Mouse (Mus musculus) lung, embryonic 15.5 days (tissue): ENCODE results near the gene Wdhd1. TPM values are rescaled to one million over a fixed set of nuclear protein-coding genes. Genes with fewer than 3 reads are reported as not detected.

ENCODE experiments used
- ATAC-seq: fragments of 200-750 bp; cut with Nextera tagmentation; 2 replicates; pipeline ENCODE4 v1.8.0; 2017; ENCODE audit warnings: moderate number of reproducible peaks, borderline replicate concordance; ENCODE audit not compliant: low FRiP score, low TSS enrichment; ENCODE audit errors: extremely low read depth
- H3K27ac ChIP-seq: fragments of 300-500 bp; sonication (generic); 2 replicates; pipeline ENCODE4 v1.5.1; 2015; ENCODE audit warnings: moderate library complexity, mild to moderate bottlenecking, inconsistent platforms
- H3K27me3 ChIP-seq: fragments of 300-500 bp; sonication (generic); 2 replicates; pipeline ENCODE4 v1.6.1; 2015; ENCODE audit warnings: inconsistent platforms
- H3K36me3 ChIP-seq: fragments of 300-500 bp; sonication (generic); 2 replicates; pipeline ENCODE4 v1.6.1; 2015; ENCODE audit warnings: inconsistent platforms
- H3K4me1 ChIP-seq: fragments of 300-500 bp; sonication (generic); 2 replicates; pipeline ENCODE4 v1.6.1; 2015; ENCODE audit warnings: inconsistent platforms
- H3K4me2 ChIP-seq: fragments of 300-500 bp; sonication (generic); 2 replicates; pipeline ENCODE4 v1.6.1; 2015; ENCODE audit warnings: inconsistent platforms, mild to moderate bottlenecking, moderate library complexity
- H3K4me3 ChIP-seq: fragments of 300-500 bp; sonication (generic); 2 replicates; pipeline ENCODE4 v1.5.1; 2015; ENCODE audit warnings: mild to moderate bottlenecking, inconsistent platforms
- H3K9ac ChIP-seq: fragments of 300-500 bp; sonication (generic); 2 replicates; pipeline ENCODE4 v1.6.1; 2015; ENCODE audit warnings: inconsistent platforms
- H3K9me3 ChIP-seq: fragments of 300-500 bp; sonication (generic); 2 replicates; pipeline ENCODE4 v1.6.1; 2016; ENCODE audit warnings: inconsistent platforms
- WGBS: fragments of 180-500 bp; shearing (Covaris S2); methylation state at CpG from one replicate; pipeline ENCODE4 v1.1.7; 2015; 5-methylcytosine and 5-hydroxymethylcytosine counted together
- polyA plus RNA-seq: library from polyadenylated mRNA; unstranded; fragments of >200 nt; fragmentation: Nextera tagmentation; extraction: Ambion mirVana; gene quantifications from 2 replicates; pipeline ENCODE4 v1.2.1, GENCODE M21; 2015

Wdhd1 gene
- polyA plus RNA-seq, 1 experiment from 2014 or later = 38.3 TPM

DNA sequence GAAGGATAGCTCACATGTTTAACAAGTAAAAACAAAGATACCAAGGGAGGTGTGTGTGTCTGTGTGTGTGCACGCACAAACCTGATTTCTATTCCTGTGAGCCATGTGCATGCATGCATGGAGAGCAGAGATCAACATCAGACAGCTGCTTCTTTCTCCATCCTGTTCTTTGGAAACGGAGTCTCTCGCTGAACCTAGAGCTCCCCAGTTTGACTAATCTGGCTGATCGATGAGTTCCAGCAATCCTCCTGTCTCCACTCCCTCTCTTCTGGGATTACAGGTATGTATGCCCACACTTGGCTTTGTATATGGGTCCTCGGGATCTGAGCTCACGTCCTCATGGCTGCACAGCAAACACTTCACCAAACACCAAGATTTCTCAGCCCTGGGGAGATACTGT is 83.2 kb downstream of the Wdhd1 start:
- Histone ChIP-seq H3K27ac (no peak overlapping the region), H3K9me3 (no peaks in the 10 kb centered on the region), H3K27me3 (peaks cover 4% of the 10 kb centered on the region; the same call in 1 of the 2 replicates), H3K4me2 (no peak overlapping the region), H3K36me3 (no peaks in the 10 kb centered on the region), H3K4me1 (peaks cover 6% of the 10 kb centered on the region), H3K4me3 (no peak overlapping the region), H3K9ac (no peak overlapping the region)
- WGBS = 61% methylated on average over 6 of the region's 6 CpGs
- ATAC-seq = no peak

DNA sequence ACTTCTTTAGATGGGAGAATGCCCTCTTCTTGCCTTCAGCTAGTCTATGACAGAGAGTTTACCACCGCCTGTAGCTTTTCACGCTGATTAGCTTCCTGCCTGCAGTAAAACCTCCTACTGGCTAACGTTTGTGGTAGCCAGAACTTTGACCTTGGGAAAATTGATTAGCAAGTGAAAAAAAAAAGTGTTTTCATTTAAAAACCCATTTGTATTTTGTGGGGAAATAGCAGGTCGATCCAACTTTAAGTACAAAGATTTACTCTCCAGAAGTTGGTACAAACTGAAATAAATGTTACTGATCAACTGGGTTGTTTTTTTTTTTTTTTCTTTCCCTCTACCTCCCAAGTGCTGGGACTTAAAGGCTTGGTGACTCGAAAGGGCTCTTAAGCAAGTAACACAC is 84.8 kb downstream of the Wdhd1 start:
- Histone ChIP-seq H3K36me3 (no peaks in the 10 kb centered on the region), H3K27ac (no peak overlapping the region), H3K4me3 (no peak overlapping the region), H3K27me3 (peaks cover 16% of the 10 kb centered on the region; the same call in 1 of the 2 replicates), H3K9ac (no peak overlapping the region), H3K4me2 (no peak overlapping the region), H3K4me1 (peaks cover 11% of the 10 kb centered on the region), H3K9me3 (no peaks in the 10 kb centered on the region)
- 38% methylated on average over 5 of the region's 5 CpGs for WGBS
- no peak for ATAC-seq

Other genes starting within 250 kb of the Wdhd1 start
- 4.5 and 5.3 TPM in 2 replicates for gene Gch1, start 87.4 kb downstream of the Wdhd1 start, polyA plus RNA-seq
- gene Socs4, start 74 bp upstream of the Wdhd1 start, polyA plus RNA-seq = 2.7 and 3.8 TPM in 2 replicates
- 65.5 and 67.7 TPM in 2 replicates for gene Mapk1ip1l, start 21.4 kb upstream of the Wdhd1 start, polyA plus RNA-seq
- gene Lgals3, start 90.9 kb upstream of the Wdhd1 start, polyA plus RNA-seq = 26.8 and 36.0 TPM in 2 replicates
- gene Dlgap5, start 141.6 kb upstream of the Wdhd1 start, polyA plus RNA-seq = 50.8 and 52.8 TPM in 2 replicates
- 20.9 and 21.8 TPM in 2 replicates for gene Fbxo34, start 173.6 kb upstream of the Wdhd1 start, polyA plus RNA-seq